Mouse (Mus musculus) heart, postnatal 25 days (tissue): ENCODE measurements around the gene Fbxo31. TPM values are rescaled to one million over a fixed set of nuclear protein-coding genes. Genes with fewer than 3 reads are reported as not detected.
"Not testable (repeated sequence)": the region's sequence is repeated elsewhere in the genome, so short reads cannot be mapped to it uniquely, and the experiment has no call there.

Experiments used
- DNase-seq: peaks from one replicate; pipeline ENCODE4 v3.0.0; 2022; ENCODE audit warnings: low spot score
- intact Hi-C: fragments of 180-260 bp; cut with DNase I; formaldehyde crosslinking; loops from one replicate; pipeline ENCODE4 v1.15.1; 2025
- total RNA-seq, 2 experiments: library from RNA; stranded (reverse); gene quantifications; 2 replicates each; pipeline ENCODE4 v1.2.3; 2021

The Fbxo31 gene
- 100 to 1,000 TPM in 1 of 2 experiments, 10 to 100 TPM in 1; 93.0 to 105 TPM for total RNA-seq

DNA sequence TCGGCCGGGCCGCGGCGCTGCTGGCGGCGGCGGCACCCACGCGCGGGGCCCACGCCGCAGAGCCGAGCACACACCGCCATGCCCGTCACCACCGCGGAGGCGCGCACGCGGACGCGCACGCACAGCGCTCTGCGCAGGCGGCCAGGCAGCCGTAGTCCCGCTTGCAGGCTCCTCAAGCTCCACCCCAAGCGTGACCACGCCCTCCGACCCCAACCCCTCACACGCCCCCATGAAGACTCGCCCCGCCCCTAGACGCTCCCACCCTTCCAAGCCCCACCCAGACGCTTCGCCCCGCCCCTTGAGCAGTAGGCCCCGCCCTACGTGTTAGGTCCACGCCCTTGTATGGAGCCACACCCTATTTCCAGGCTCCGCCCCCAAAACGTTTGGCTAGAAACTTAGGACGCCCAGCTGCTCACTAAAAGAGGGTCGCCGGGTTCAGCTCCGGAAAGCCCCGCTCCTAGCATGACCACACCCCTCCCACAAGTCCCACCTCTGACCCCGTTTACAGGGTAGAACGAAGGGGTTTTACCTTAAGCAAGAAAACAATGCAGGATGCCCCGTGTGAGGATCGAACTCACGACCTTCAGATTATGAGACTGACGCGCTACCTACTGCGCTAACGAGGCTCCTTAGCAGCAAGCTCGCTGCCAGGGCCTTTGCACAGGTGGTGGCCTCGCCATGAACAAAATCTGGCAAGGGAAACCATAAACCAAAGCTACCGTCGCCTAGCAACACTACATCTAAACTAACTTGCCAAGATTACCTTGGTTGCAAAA lies at the start of gene Fbxo31:
Gene Fbxo31, minus strand, starts transcription at position 131 of the 776 bp plus-strand sequence.
- intact Hi-C loops = no loop called here
- peak; percentile 86 for DNase-seq

DNA sequence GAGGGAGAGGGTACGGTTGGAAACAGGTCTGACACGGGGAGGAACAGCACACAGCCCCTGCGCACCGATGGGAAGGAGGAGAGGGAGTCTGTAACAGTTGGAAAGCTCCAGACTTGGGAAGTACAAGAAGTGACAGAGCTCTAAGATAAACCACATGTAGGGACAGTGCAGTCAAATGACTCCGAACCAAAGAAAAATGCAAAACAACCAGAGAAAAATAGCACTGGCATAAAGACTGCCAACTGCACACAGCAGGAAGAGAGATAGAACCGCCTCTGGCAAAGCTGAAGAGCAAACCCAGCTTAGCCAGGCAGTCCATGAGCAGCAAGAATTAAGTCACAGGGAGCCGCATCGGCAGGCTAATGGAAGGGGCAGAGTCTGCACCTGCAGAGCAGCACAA lies 44.4 kb upstream of the Fbxo31 start:
- no peak for DNase-seq
- intact Hi-C loops = no loop called here

DNA sequence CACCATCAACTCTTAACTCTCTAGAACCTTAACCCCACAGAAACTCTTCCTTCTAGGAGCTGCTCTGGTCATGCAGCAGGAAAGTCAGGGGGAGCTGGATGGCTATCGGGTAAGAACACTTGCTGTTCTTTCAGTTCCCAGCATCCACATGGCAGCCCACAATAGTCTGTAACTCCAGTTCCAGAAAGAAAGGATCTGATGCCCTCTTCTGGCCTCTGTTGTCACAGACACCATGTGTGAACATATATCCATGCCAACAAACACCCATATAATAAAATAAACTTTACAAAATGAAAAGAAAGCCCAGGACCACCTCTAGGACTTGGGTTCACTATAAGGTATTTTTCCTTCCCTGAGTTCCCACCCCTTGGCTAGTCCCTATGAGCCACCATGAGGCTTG lies 43.3 kb upstream of the Fbxo31 start:
- no peak for DNase-seq
- intact Hi-C loops = no loop called here

DNA sequence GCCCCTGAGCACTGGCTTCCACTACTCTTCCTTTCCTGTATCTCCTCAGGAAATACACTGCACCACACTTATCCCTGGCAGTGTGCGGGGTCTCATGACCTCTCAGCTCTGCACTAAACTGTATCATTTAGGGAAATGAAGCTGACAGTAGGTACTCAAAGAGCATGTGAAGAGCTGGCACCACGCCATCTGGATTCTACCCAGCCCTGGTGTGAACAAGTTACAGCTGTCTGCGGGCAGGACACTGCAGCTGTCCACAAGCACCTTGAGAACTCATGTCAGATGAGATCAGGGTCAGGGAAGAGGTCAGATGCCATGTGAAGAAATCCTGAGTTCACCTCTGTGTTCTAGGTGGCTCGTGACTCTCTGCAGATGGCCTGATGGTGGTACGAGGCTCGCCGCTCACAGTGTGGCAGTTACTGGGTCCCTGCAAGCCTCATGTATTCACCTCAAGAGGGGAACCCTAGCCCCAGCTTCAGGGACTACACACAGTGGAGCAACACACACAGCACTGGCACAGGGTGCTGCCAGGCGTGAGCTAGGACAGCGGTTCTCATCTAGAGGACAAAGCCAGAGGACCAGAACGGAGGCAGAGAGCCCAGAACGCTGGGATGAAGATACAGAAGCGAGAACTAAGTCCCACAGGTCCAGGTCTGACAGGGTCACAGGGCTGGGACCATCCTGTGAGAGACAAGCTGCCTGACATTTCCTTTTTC lies 42.4 kb upstream of the Fbxo31 start:
- no peak for DNase-seq
- intact Hi-C loops = no loop called here

DNA sequence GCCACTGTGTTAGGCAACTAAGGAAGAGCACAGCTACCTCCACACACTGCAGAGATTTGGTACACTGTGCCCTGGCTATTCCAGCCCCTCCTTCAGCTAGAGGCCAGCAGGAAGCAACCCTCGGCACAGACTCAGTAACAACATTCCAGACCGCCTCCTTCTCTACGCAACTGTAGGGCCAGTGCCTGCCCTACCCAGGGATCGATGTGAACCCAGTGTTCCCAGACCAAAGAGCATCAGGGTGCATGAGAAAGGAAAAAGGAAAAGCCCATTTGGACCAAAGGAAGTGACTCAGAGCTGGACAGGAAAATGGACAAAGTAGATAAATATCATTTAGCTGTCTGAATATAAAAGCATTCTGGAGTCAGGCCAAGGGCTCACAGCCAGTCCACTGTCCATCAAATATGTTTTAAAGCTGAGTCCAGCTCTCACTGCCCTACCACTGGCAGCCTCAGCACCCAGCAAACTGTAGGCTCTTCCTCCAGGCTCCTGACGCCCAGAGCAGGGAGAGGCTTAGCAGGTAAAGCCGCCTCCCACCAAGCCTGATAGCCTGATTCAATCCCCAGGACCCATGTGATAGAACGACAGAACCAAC lies 40.9 kb upstream of the Fbxo31 start:
- DNase-seq = peak; percentile 77
- intact Hi-C loops = no loop called here

DNA sequence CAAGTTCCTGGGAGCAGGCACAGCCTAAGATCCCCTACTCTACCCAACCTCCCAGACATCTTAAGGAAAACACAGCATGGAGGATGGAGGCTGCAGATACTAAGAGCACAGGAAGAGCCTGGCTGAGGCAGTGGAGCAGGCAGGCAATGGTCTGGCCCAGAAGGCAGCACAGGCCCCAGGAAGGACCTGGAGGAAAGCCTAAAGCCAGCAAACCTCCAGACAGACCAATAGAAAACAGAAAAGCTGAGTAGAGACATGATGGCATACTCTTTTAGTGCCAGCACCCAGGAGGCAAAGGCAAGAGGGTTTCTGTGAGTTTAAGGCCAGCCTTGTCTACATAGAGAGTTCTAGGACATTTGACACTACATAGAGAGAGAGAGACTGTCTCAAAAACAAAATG lies 34.8 kb upstream of the Fbxo31 start:
- DNase-seq = no peak
- intact Hi-C loops = no loop called here

DNA sequence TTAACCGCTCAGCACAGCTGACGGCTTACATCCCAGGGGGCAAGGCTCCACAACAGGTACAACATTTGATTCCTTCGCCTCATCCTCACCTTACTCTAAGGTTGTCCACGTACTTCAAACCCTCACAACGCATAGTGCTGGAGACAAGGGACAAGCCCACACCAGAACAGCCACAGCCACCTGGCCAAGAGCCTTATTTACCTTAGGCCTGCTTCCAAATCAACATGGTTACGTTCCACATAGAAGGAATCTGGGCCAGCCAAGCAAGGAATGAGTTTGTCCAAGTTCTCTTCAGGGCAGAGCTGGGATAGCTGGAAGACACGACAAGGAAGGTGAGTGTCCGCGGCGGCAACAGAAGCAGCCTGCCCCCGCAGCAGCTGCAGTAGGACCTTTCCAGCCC lies 31.3 kb upstream of the Fbxo31 start:
- intact Hi-C loops = no loop called here

DNA sequence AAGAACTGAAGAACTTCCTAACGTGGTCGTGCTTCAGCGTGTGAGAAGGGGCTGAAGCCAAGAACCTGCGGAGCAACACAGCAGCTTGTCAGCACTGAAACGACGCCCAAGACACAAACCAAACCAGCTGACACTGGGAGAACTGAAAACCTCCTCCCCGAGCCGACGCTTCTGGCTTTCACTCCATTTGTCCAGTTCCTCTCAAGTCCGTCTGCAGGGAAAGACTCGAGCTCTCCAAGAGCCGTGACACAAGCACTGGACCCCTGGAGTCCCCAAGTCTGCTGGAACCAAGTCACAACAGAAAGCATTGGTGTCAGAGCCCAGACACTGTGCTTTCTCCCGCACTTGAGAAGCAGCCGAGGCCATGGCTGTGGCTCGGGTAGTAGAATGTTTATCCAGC lies 30.6 kb upstream of the Fbxo31 start:
- intact Hi-C loops = no loop called here
- no peak for DNase-seq

More for the DNA sequence above, 31.3 kb upstream of the Fbxo31 start:
- no peak for DNase-seq

DNA sequence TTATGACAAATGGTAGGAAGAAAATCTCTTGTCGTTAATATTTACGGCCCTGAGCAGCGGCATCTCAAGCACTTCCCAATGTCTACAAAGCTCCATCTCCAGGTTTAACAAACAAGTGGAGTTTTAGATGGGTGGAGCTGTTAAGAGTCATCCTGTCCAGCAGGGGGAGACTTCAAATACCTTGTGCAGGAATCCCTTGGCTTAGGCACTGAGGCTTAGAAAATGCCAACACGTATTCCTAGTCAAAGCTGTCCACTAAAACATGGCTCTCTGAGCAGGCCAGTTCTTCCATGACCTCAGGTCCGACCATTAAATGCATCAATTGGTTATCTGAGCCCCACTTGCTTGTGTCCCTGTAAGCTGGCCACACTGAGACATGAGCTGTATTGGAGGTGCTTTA lies 29.1 kb upstream of the Fbxo31 start:
- intact Hi-C loops = no loop called here

DNA sequence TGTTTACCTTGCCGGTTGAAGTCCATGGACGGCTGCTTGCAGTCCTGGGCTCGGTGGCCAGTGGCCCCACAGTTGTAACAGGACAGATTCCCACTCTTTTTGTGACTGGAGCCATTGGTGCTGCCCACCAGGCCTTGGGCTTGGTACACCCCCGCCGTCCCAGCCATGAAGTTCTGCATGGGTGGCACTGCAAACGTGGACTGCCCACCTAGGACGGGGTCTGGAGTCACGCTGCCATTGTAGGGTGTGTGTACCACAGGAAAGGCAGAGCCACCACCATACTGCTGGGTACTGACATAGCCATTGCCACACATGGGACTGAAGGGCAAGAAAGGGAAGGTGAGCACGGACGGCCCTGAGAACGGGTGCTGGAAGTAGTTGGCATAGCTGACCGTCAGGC lies 25.2 kb upstream of the Fbxo31 start:
- intact Hi-C loops = loop anchor here (2.0 kb wide), 1 partner anchor 47 kb away; no protein-coding TSS in a partner anchor
- DNase-seq = no peak

More for the DNA sequence above, 29.1 kb upstream of the Fbxo31 start:
- DNase-seq = no peak

DNA sequence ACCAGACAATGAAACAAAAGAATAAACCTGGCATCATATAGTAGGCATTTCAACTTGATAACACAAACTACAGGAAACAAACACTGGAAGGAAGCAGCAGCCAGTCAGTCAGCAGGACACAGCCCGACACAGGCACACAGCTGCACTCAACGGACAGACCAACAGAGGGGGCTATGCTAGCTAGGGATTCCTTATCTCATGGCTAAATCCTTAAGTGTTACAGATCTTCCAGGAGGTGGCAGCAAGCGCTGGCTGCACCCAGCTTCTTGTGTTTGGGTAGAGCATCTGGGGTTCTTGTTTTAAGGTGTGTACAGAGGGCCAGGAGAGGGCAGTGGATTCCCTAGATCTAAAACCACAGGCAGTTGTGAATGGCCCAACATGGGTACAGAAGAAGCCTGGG lies 24.3 kb upstream of the Fbxo31 start:
- intact Hi-C loops = loop anchor here (1.0 kb wide), 1 partner anchor 82 kb away; no protein-coding TSS in a partner anchor
- DNase-seq = peak; percentile 54

DNA sequence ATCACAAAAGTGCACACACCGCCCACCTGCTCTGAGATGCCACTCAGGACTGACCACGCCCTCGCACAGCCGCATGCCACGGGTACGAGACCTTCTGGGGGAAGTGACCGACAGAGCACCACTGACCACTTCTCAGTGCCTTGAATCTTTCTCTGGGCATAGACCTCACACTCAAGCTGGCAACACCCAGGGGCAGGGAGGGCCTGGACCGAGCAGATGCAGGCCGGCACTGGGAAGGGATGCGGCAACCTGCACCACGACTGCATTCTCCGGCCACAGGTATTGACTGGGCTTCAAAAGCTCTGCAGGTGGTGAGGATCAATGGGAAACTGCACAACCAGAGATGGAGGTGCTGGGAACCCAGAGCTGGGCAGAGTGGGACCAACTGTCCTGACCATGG lies 23.8 kb upstream of the Fbxo31 start:
- no peak for DNase-seq
- intact Hi-C loops = loop anchor here (1.0 kb wide), 1 partner anchor 83 kb away; no protein-coding TSS in a partner anchor

DNA sequence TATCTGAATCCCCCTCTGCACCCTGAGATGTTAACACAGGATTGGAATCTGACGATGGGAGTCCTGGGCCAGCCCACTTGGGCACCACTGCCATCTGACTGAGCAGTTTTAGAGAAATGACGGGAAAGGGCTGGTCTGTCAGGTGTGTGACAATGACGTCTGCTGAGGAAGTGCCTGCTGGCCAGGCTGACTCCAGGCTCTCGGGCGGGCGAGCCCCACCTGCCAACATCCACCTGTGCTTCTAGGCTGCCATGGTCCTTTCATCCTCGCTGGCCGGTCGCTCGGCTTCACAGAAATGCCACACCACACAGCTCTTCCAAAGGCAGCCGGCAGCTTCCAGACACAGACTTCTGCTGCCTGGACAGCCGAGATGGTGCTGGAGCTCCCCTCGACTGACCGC lies 21.2 kb upstream of the Fbxo31 start:
- intact Hi-C loops = no loop called here
- no peak for DNase-seq

DNA sequence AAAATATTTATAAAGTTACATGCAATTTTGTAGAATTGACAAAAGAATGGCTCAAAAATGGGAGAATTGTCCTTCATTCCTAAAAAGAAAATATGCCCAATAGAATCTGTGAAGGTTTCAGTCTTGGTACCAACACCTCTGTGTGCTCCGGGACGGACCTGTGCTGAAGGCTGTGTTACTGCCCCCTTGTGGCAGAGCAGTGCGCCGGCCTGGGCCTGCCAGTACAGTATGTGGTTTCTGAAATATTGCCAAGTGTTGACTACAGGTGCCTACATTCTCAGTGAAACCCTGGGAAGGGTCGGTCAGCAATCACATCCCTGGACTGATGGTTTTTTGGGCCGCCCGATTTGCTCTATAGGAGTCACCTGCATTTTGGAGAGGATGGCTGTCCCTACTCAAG lies 20.3 kb upstream of the Fbxo31 start:
- DNase-seq = peak; percentile 51
- intact Hi-C loops = no loop called here

DNA sequence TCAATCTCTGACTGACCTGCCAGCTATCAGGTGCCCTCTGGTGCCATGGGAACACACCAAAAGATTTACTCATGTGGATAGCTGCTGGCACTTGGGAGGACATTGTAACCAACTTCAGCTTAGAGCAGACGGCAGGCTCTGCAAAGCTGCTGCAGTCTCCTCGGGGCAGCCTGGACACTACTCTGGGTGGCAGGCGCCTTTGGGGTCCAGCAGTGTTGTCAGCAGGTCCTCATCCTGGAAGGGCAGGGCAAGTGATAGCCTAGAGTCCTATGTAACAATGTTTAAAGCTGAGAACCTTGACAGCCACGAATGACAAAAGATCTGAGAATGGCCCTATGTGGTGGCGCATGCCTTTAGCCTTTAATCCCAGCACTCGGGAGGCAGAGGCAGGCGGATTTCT lies 19.6 kb upstream of the Fbxo31 start:
- DNase-seq = no peak
- intact Hi-C loops = no loop called here

DNA sequence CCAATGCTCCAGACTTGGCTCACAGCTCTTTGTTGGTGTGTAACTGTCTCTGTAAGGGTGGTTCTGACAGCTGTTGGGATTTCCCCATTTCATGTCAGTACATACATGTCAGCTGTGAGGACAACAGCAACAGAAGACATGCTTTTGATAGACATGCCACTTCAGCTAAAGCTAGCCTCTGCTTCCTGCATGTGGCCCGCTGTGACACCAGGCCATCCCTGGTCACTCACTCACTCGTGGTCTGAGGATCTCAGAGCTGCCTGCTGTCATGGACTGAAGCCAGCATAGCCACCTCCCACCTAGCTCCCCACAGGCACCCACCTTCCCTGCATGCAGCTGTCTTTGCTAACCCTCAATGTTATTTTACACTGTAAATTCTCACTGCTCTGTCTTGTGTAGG lies 18.9 kb upstream of the Fbxo31 start:
- intact Hi-C loops = not testable (repeated sequence)

DNA sequence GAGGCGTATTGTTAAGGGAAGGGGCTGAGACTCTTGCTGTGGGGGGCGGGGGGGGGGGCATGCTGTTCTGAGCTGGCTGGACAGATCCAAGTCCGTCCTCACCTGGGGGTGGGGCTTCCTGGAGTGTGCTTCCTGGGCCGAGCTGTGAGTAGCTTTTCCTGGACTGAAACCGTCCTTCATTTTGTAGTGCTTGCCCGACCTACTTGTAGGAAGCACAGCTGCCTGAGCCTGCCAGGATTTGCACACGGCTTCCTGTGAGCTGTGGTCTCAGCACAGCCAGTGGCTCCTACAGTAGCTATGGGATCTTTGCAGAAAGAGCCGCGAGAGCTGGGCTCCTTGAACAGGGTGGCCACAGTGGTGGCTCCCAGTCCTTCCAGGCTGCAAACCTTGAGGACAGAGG lies 15.4 kb upstream of the Fbxo31 start:
- intact Hi-C loops = no loop called here

More for the DNA sequence above, 18.9 kb upstream of the Fbxo31 start:
- not testable (repeated sequence) for DNase-seq

DNA sequence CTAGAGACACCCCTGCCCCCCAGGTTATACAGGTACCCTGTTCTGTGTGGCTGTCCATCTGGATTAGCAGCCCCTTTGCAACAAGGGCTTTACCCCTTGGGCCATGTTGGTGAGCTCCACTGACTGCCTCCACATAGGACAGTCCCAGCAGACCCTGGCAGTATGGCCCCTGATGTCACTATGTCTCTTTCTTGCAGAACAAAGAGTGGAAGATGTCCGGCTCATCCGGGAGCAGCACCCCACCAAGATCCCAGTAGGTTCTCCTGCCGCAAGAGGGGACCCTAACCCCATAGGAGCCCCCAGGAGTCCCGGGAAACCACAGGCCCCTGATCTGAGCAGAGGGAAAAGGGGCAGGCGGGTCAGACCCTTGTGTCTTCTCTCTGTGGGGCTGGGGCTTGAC lies 14.7 kb upstream of the Fbxo31 start:
- DNase-seq = no peak
- intact Hi-C loops = no loop called here

More for the DNA sequence above, 15.4 kb upstream of the Fbxo31 start:
- peak; percentile 36 for DNase-seq

DNA sequence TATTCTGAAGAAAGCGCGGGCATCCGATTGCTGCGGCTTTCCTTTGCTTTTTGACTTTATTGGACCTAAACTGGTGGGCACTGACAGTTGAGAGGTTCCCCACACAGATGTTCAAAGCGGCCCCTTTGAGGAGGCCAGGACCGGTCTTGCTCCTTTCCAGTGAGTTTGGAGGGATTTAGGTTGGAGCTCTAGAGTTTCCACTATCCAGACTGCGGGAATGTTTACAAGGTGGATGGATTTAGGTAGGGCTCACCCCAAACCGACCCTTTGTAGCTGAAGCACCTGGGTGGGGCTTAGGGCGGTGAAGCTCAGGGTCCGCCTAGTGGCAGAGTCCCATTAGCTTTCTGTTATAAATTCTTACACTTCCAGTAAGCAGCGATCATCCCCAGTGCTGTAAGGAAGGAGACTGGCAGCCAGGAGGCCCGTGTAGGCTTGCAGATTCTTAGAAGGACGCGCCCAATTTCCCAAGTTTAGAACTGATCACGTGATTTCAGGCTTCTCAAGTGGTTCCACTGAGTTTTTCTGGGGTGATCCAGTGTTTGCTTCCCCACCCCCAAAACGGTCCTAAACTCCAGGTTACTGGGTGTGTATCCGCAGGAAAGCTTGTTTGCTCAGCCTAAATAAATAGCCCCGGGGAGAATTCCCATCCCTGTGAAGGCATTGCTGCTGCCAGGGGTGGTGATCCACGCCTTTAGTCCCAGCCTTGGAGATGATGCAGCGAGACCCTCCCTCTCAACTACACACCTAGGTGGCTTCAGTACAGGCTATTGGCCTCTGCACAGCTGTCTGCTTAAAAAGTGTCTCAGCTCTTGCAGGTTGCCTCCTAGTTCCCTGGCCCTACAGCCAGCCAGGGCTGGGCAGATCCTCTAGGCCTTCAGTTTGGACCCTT lies 12.8 kb upstream of the Fbxo31 start:
- intact Hi-C loops = no loop called here
- no peak for DNase-seq
